Mouse (Mus musculus) gastrocnemius, adult 2 months (tissue): ENCODE measurements around the gene Dnajc15. TPM values are rescaled to one million over a fixed set of nuclear protein-coding genes. Genes with fewer than 3 reads are reported as not detected.

Experiments used
- DNase-seq: peaks from one replicate; pipeline ENCODE4 v3.0.0; 2022
- H3K27ac ChIP-seq: fragments of 200-600 bp; 2 replicates; pipeline ENCODE4 v1.8.1; 2022; ENCODE audit warnings: mild to moderate bottlenecking
- H3K4me3 ChIP-seq: fragments of 200-600 bp; 2 replicates; pipeline ENCODE4 v1.8.1; 2022; ENCODE audit warnings: mild to moderate bottlenecking, moderate library complexity
- CTCF ChIP-seq: fragments of 200-600 bp; IDR thresholded peaks from 2 replicates; pipeline ENCODE4 v1.8.1; 2022; ENCODE audit warnings: antibody characterized with exemption, mild to moderate bottlenecking, moderate library complexity
- intact Hi-C: fragments of 180-260 bp; cut with DNase I; formaldehyde crosslinking; loops from one replicate; pipeline ENCODE4 v1.15.1; 2025
- long read RNA-seq, 2 experiments: library from polyadenylated mRNA; stranded (forward); transcript quantifications; one replicate each; pipeline ENCODE4 v2.0.0; 2021
- total RNA-seq, 2 experiments: library from RNA; stranded (reverse); gene quantifications; 2 replicates each; pipeline ENCODE4 v1.2.3; 2021

Gene Dnajc15
- total RNA-seq = 100 to 1,000 TPM; 123 to 152 TPM
- long read RNA-seq, experiment 1, full-length matches to known transcripts = 68 of 73 reads
- long read RNA-seq, experiment 1, partial matches to known transcripts = 0 of 73 reads
- long read RNA-seq, experiment 1, other reads (novel, unspliced or antisense) = 5 of 73 reads
- long read RNA-seq, experiment 2, full-length matches to known transcripts = 94 of 103 reads
- long read RNA-seq, experiment 2, partial matches to known transcripts = 1 of 103 reads
- long read RNA-seq, experiment 2, other reads (novel, unspliced or antisense) = 8 of 103 reads

DNA sequence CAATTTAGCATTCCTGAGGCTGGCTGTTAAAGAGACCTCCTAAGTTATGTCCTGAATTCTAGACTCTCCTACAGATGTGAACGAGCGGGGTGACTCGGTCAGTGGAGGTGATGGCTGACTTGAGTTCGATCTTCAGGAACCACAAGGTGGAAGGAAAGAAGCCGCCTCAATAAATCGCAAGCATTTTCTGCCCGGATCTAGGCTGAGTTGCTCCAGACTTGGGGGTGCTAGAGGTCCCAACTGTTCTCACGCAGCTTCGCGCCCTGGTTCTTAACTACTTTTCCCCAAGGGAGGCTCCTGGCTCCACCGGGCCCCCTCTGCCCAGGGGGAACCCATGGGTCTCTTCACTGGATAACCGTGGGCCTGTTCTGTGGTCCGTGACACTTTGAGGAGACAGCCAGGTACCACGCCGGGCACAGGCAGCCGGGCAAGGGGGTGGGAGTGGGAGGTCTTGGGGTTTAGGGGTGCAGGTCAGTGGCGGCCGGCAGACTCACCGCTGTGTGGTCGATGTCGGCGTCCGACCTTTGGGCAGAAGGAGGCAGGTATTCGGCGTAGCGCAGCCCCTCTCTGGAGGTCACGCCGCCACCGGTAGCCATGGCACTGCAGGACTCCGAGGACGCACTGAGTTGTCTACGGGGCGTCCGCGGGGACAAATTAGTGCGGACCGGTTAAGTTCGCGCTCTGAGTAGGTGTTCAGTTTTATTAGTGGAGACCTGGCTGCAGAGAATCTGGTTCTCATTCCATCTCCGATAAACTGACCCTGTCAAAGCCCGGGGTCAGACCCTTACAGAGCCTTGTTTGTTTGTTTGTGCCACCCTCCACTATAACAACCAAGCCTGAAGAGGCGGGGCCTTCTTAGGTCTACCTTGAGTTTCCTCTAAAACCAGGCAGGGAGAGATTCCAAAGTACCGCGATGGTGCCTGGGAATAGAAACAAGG is at the start of gene Dnajc15:
Gene Dnajc15 (minus strand): TSS at position 822 of the 938 bp plus-strand sequence.
- H3K27ac ChIP-seq = peak within 1 kb of the TSS; percentile 89
- intact Hi-C loops = no loop called here
- peak; percentile 92 for DNase-seq
- peak; percentile 12; the same call in 1 of the 2 replicates for TF ChIP-seq CTCF
- H3K4me3 ChIP-seq = peak within 1 kb of the TSS; percentile 79

DNA sequence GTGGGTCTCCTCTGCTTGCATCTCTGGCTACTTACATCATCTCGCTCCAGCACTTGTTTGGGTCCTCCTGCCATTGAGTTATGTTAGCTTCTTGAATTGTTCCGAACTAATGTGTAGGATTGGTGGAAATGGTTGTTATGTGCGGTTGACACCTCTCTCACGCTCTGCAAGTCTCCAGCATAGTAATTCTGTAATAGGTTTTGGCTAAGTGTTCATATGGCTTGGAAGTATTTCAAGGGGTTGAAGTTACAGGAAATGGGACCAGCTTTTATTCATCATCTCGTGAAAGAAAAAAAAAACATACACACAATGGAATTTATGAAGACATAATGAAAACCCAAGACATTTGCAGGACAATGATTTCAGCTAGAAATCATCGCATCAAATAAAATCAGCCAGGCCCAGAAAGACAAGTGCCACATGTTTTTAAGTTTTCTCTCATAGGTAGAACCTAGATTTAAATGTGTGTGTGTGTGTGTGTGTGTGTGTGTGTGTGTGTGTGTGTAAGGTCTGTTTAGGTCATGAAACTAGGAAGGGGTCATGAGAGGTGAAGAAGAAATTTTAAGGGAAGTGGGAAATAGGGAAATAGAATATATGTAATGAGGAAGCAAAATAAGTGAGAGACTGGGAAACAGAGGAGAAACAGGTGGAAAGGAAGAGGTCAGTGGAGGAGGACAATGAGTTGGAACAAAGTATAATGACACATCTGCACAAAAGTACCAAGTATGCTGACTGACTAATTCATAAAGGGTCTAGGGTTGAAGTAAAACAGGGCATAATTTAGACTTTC is 48.3 kb upstream of the Dnajc15 start:
- no peak for TF ChIP-seq CTCF
- no peak overlapping the region for H3K27ac ChIP-seq
- intact Hi-C loops = loop anchor here (10.0 kb wide), 3 partner anchors 178 to 868 kb away; no protein-coding TSS in a partner anchor
- no peak overlapping the region for H3K4me3 ChIP-seq
- DNase-seq = no peak

DNA sequence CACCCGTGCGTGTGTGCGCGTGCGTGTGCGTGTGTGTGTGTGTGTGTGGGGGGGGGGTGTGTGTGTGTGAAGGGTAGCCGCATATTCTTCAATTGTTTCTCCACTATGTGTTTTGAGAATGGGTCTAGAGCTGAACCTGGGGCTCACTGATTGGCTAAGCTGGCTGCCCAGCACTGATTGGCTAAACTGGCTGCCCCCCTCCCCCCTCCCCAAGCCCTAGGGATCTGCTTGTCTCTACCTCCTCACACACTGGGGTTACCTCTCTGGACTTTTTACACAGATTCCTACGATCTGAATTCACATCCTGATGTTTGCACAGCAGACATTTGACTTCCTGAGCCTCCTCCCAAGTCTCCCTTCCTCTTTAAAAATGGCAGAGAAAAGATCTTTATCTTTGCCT is 46.7 kb upstream of the Dnajc15 start:
- Histone ChIP-seq H3K4me3 (no peak overlapping the region), H3K27ac (no peak overlapping the region)
- intact Hi-C loops = loop anchor here (10.0 kb wide), 3 partner anchors 177 to 867 kb away; no protein-coding TSS in a partner anchor
- no peak for TF ChIP-seq CTCF
- no peak for DNase-seq

DNA sequence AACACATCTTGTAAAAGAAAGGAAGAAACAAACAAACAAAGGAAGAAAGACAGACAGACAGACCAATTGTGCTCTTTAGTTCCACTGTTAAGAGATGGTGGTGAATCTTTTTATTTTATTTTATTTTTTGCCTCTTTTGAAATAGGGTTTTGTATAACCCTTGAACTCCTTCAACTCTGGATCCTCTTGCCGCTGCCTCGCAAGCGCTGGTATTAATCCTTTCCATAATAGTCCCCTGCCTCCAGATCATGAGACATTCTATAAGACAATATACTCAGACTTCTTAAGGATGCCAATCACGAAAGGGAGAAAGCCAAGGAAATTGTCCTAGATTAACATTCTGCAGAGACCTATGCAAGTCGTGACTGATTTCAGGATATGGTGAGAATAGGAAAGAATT is 40.9 kb upstream of the Dnajc15 start:
- no peak for TF ChIP-seq CTCF

DNA sequence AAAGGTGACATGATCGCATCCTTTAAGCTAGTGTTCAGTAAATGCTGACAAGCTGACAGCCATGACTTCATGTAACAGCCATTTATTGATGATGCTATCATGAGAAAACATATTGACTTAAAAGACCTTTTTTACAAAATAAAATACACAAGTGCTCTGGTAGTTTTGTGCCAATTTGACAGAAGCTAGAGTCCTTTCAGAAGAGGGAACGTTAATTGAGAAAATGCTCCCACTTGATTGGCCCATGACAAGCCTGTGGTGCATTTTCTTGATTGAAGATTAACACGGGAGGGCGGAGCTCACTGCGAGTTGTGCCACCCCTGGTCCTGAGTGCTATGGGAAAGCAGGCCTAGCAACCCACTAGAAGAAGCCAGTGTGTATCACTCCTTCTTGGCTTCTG is 31.7 kb upstream of the Dnajc15 start:
- no peak for DNase-seq
- Histone ChIP-seq H3K27ac (no peak overlapping the region), H3K4me3 (no peak overlapping the region)
- no peak for TF ChIP-seq CTCF
- intact Hi-C loops = no loop called here

More for the DNA sequence above, 40.9 kb upstream of the Dnajc15 start:
- DNase-seq = no peak
- no peak overlapping the region for H3K4me3 ChIP-seq
- intact Hi-C loops = no loop called here
- H3K27ac ChIP-seq = no peak overlapping the region

DNA sequence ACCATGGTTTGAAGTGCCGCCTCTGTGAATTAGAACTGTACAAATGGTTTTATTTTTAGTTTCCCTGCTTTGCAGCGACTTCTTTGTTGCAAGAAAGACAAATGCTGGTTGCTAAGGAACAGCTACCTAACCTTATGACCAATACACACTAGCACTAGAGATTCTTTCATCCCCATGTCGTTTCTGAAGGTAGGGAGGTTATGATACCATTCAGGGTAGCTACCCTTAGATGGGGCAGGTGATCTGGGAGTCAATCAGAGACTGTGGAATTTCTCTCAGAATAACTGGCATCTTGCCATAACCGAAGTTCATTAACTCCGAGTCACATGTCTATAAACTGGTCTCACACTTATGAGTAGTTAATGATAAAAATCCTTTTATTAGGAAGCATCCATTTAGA is 30.5 kb upstream of the Dnajc15 start:
- intact Hi-C loops = no loop called here
- TF ChIP-seq CTCF = no peak
- Histone ChIP-seq H3K4me3 (no peak overlapping the region), H3K27ac (no peak overlapping the region)
- DNase-seq = no peak

- no peak for DNase-seq
- peak within 1 kb of the TSS; percentile 28; the same call in 1 of the 2 replicates for H3K27ac ChIP-seq
- H3K4me3 ChIP-seq = peak within 1 kb of the TSS; percentile 65
- intact Hi-C loops = no loop called here
- no peak for TF ChIP-seq CTCF
Measured at GRCm38 (mm10) chr14:77904171-77904762, 29.3 kb upstream of the Dnajc15 start, which contains the start of gene Epsti1. Gene Epsti1, plus strand, starts transcription at chr14:77904239.

- intact Hi-C loops = no loop called here
- TF ChIP-seq CTCF = no peak
- Histone ChIP-seq H3K4me3 (no peak overlapping the region), H3K27ac (no peak overlapping the region)
- DNase-seq = no peak
Measured at GRCm38 (mm10) chr14:77902541-77902940, 27.6 kb upstream of the Dnajc15 start.

DNA sequence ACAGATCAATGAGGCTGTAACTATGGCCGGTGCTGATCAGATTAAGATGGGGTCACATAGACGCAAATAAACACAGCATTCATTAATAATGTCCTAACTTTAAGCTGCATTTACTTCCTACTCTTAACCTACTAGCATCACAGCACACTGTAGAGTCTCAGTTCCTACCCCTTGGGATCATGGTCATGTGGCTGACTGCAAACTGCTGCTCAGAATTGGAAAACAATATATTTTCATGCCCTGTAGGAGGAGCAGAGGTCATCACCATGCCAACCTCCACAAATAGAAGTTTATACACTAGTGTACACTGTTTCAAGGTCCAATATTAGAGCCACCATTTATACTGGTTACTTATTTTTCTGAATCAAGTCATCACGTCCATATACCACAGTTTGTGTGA is 21.0 kb upstream of the Dnajc15 start:
- no peak for DNase-seq
- intact Hi-C loops = no loop called here
- Histone ChIP-seq H3K27ac (no peak overlapping the region), H3K4me3 (no peak overlapping the region)
- no peak for TF ChIP-seq CTCF

DNA sequence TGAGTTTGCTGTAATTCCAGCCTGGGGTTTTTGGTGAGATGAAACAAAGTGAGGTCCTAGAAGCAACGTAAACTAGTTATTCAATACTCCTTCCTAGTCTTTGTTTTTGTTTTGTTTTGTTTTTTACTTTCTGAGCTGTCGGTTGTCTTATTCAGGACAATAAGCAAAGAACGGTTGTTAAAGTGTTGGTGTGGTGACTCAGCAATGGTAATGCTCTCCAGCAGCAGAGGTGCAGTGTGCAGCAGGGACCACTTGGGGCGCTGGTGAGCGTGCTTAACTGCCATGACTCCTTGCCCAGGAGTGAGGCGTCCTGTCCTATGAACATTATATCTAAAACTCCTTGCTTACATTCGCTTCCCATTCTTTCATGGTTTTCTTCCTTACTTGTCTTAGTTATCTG is 15.0 kb upstream of the Dnajc15 start:
- H3K4me3 ChIP-seq = no peak overlapping the region
- DNase-seq = no peak
- intact Hi-C loops = no loop called here
- peak; percentile 16; the same call in 1 of the 2 replicates for TF ChIP-seq CTCF
- H3K27ac ChIP-seq = no peak overlapping the region

DNA sequence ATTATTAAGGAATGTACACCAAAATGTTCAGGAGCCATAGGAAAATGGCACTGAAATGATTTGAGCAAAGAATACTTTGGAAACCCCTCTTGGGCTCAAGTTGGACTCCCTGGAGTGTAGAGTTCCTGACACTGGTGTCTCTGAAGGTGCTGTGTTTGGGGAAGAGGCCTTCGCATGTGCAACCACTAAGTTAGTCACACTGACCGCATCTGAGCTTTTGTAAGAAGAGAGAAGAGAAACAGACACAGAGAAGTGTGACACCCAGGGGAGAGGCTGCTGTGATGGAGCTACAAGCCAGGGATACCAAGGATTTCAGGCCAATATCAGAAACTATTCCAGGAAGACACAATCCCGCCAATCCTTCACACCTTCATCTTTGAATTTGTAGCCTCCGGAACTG is 12.0 kb upstream of the Dnajc15 start:
- Histone ChIP-seq H3K27ac (no peak overlapping the region), H3K4me3 (no peak overlapping the region)
- TF ChIP-seq CTCF = no peak
- intact Hi-C loops = no loop called here
- DNase-seq = no peak

- TF ChIP-seq CTCF = no peak
- no peak overlapping the region for H3K4me3 ChIP-seq
- intact Hi-C loops = no loop called here
- no peak for DNase-seq
- no peak overlapping the region for H3K27ac ChIP-seq
Measured at GRCm38 (mm10) chr14:77886376-77886775, 11.5 kb upstream of the Dnajc15 start.
